Mouse (Mus musculus) heart, adult 2 months (tissue): ENCODE measurements at regions not wholly inside any gene's neighbourhood (a gene's known extent, or its start where the extent isn't known, plus 50 kb on each side); places are given as distances from the start of the nearest gene placed in this dataset.

Experiments
- CTCF ChIP-seq: fragments of 200-600 bp; IDR thresholded peaks from 2 replicates; pipeline ENCODE4 v1.8.1; 2022; ENCODE audit warnings: antibody characterized with exemption, mild to moderate bottlenecking, moderate library complexity
- EP300 ChIP-seq: fragments of 200-500 bp; IDR thresholded peaks from 2 replicates; pipeline ENCODE4 v1.6.1; 2011; ENCODE audit warnings: low read depth, low read length, control low read depth; ENCODE audit not compliant: insufficient read depth

GRCm38 (mm10) chr1:105188920-105189266, 167.6 kb downstream of the Rnf152 start:
- TF ChIP-seq CTCF (no peak), EP300 (no peak)
